27 mouse cellular contexts compared by ENCODE assay signal in genomic region chr7:111880067-111880675, GRCm38 (mm10).
DNase-seq lines count a peak whose midpoint lies in the region; ATAC-seq and TF ChIP-seq lines count a peak whose summit lies in the region.
"Had no signal": no experiment of that assay in that cellular context is flagged by ENCODE, and none has a peak within 500 bp of the region (broad histone marks: within the 10 kb centered on the region; RNA-seq: fewer than 3 reads in every experiment).

No protein-coding gene starts in this region.

- H3K27ac ChIP-seq in heart, embryonic 15.5 days: peak overlapping the region; percentile 34; the same call in 1 of the 2 replicates
- H3K27ac ChIP-seq in lung, embryonic 14.5 days (ENCODE audit: low read depth): no peak overlapping the region
- H3K27ac ChIP-seq in embryonic fibroblast, embryonic 13.5 days (ENCODE audit: insufficient read depth, low read length): peak overlapping the region; percentile 97
- H3K27ac ChIP-seq in midbrain, postnatal 0 days (ENCODE audit: low read depth, low read length): no peak overlapping the region
- H3K27ac ChIP-seq: embryonic facial prominence, embryonic 10.5 days; embryonic facial prominence, embryonic 13.5 days; forebrain, embryonic 10.5 days; forebrain, embryonic 13.5 days; heart, adult 2 months; hindbrain, embryonic 10.5 days; hindbrain, embryonic 13.5 days; intestine, embryonic 15.5 days had no signal

- H3K4me3 ChIP-seq in heart, embryonic 15.5 days: no peak overlapping the region
- no peak overlapping the region for H3K4me3 ChIP-seq in lung, embryonic 14.5 days (ENCODE audit: low read depth, low read length)
- no peak overlapping the region for H3K4me3 ChIP-seq in lung, adult 2 months (replicated peaks; ENCODE audit: extremely low read depth, low read depth, low read length)
- no peak overlapping the region for H3K4me3 ChIP-seq in C2C12 (ENCODE audit: insufficient read depth, poor library complexity, severe bottlenecking)
- H3K4me3 ChIP-seq in embryonic fibroblast, embryonic 13.5 days (ENCODE audit: insufficient read depth, low read length): no peak overlapping the region
- H3K4me3 ChIP-seq in midbrain, postnatal 0 days (ENCODE audit: low read depth, low read length): no peak overlapping the region
- H3K4me3 ChIP-seq: embryonic facial prominence, embryonic 10.5 days; embryonic facial prominence, embryonic 13.5 days; forebrain, embryonic 10.5 days; forebrain, embryonic 13.5 days; heart, adult 2 months; hindbrain, embryonic 10.5 days; hindbrain, embryonic 13.5 days; intestine, embryonic 15.5 days had no signal

- no peaks in the 10 kb centered on the region for H3K9me3 ChIP-seq in heart, embryonic 15.5 days (replicated peaks)
- H3K9me3 ChIP-seq in lung, embryonic 14.5 days (ENCODE audit: low read depth, low read length): no peaks in the 10 kb centered on the region
- H3K9me3 ChIP-seq in midbrain, postnatal 0 days (ENCODE audit: low read length): no peaks in the 10 kb centered on the region
- H3K9me3 ChIP-seq: embryonic facial prominence, embryonic 10.5 days; embryonic facial prominence, embryonic 13.5 days; forebrain, embryonic 10.5 days; forebrain, embryonic 13.5 days; G1E; hindbrain, embryonic 10.5 days; hindbrain, embryonic 13.5 days; intestine, embryonic 15.5 days had no signal

- no peak overlapping the region for H3K9ac ChIP-seq in heart, embryonic 15.5 days
- H3K9ac ChIP-seq in lung, embryonic 14.5 days: no peak overlapping the region
- H3K9ac ChIP-seq in midbrain, postnatal 0 days (replicated peaks; ENCODE audit: low read length, poor library complexity, severe bottlenecking): no peak overlapping the region
- H3K9ac ChIP-seq: embryonic facial prominence, embryonic 13.5 days; forebrain, embryonic 13.5 days; hindbrain, embryonic 13.5 days; intestine, embryonic 15.5 days had no signal

- H3K79me3 ChIP-seq in C2C12 (ENCODE audit: low read depth): no peaks in the 10 kb centered on the region

- ATAC-seq in heart, embryonic 15.5 days (replicated peaks; ENCODE audit: insufficient number of reproducible peaks, insufficient read depth, low FRiP score, low read depth): no peak
- peak; percentile 73 for ATAC-seq in lung, embryonic 14.5 days (ENCODE audit: insufficient read depth)
- no peak for ATAC-seq in midbrain, postnatal 0 days (ENCODE audit: low FRiP score)
- ATAC-seq: forebrain, embryonic 13.5 days; forebrain, embryonic 16.5 days; hindbrain, embryonic 16.5 days; intestine, embryonic 15.5 days had no signal

- no peaks in the 10 kb centered on the region for H3K27me3 ChIP-seq in heart, embryonic 15.5 days
- no peaks in the 10 kb centered on the region for H3K27me3 ChIP-seq in lung, embryonic 14.5 days (ENCODE audit: insufficient read depth, low read length)
- H3K27me3 ChIP-seq in C2C12 (ENCODE audit: control insufficient read depth, insufficient read depth, insufficient read length): no peaks in the 10 kb centered on the region
- H3K27me3 ChIP-seq in midbrain, postnatal 0 days (ENCODE audit: insufficient read depth, low read length): no peaks in the 10 kb centered on the region
- H3K27me3 ChIP-seq: embryonic facial prominence, embryonic 13.5 days; forebrain, embryonic 13.5 days; hindbrain, embryonic 13.5 days; intestine, embryonic 15.5 days had no signal

- H3K36me3 ChIP-seq in heart, embryonic 15.5 days: no peaks in the 10 kb centered on the region
- no peaks in the 10 kb centered on the region for H3K36me3 ChIP-seq in lung, embryonic 14.5 days (ENCODE audit: insufficient read depth)
- H3K36me3 ChIP-seq in C2C12 (ENCODE audit: control insufficient read depth, insufficient read depth): no peaks in the 10 kb centered on the region
- no peaks in the 10 kb centered on the region for H3K36me3 ChIP-seq in midbrain, postnatal 0 days (ENCODE audit: insufficient read depth, low read length)
- H3K36me3 ChIP-seq: embryonic facial prominence, embryonic 10.5 days; embryonic facial prominence, embryonic 13.5 days; forebrain, embryonic 10.5 days; G1E; hindbrain, embryonic 10.5 days; hindbrain, embryonic 13.5 days; intestine, embryonic 15.5 days had no signal

- DNase-seq in heart, adult 8-10 months (ENCODE audit: low spot score): no peak
- peak; percentile 49 for DNase-seq in lung, embryonic 14.5 days
- DNase-seq in lung, adult 2 months: no peak
- DNase-seq in midbrain, postnatal 0 days (ENCODE audit: low spot score): no peak
- no peak for DNase-seq in ovary, postnatal 36 days (ENCODE audit: low spot score)
- DNase-seq: adrenal gland, adult 8-10 months; adrenal gland, postnatal 25 days; cerebellum, adult 18-20 months; cerebellum, adult 9-10 months; cerebellum, postnatal 14 days; gastrocnemius, postnatal 10 days; gastrocnemius, postnatal 36 days; heart, adult 2 months; kidney, adult 11 months had no signal

- H3ac ChIP-seq in C2C12 (ENCODE audit: control insufficient read depth, insufficient read length, low read depth): no peak overlapping the region

- H3K79me2 ChIP-seq in C2C12 (ENCODE audit: control insufficient read depth, insufficient read depth): no peaks in the 10 kb centered on the region

- H3K4me1 ChIP-seq in heart, embryonic 15.5 days (replicated peaks): peaks cover 4% of the 10 kb centered on the region; the same call in 1 of the 2 replicates
- no peaks in the 10 kb centered on the region for H3K4me1 ChIP-seq in lung, embryonic 14.5 days (ENCODE audit: insufficient read depth)
- H3K4me1 ChIP-seq in lung, adult 2 months (ENCODE audit: control insufficient read depth, insufficient read depth, low read length): no peaks in the 10 kb centered on the region
- H3K4me1 ChIP-seq in embryonic fibroblast, embryonic 13.5 days (ENCODE audit: control insufficient read depth, insufficient read depth, low read length): peaks cover 19% of the 10 kb centered on the region
- H3K4me1 ChIP-seq in midbrain, postnatal 0 days (ENCODE audit: insufficient read depth, low read length): no peaks in the 10 kb centered on the region
- H3K4me1 ChIP-seq: forebrain, embryonic 13.5 days; hindbrain, embryonic 10.5 days; hindbrain, embryonic 13.5 days; intestine, embryonic 15.5 days had no signal

- WGBS in heart, embryonic 15.5 days: 65% methylated on average over 4 of the region's 4 CpGs
- 59% methylated on average over 4 of the region's 4 CpGs for WGBS in lung, embryonic 14.5 days
- 73% methylated on average over 4 of the region's 4 CpGs for WGBS in lung, adult 2 months
- WGBS in midbrain, postnatal 0 days: 91% methylated on average over 4 of the region's 4 CpGs

- no peak for TF ChIP-seq POLR2A in lung, adult 2 months (IDR thresholded peaks at IDR 0.05; ENCODE audit: borderline replicate concordance, extremely low read depth, low read depth, low read length)
- TF ChIP-seq POLR2A in embryonic fibroblast, embryonic 13.5 days (IDR thresholded peaks at IDR 0.05; ENCODE audit: low read depth, low read length): no peak

- no peak for TF ChIP-seq CTCF in lung, embryonic 14.5 days (IDR thresholded peaks at IDR 0.05; ENCODE audit: low read depth)
- no peak for TF ChIP-seq CTCF in lung, adult 2 months (IDR thresholded peaks at IDR 0.05; ENCODE audit: insufficient read depth, low read length)
- TF ChIP-seq CTCF in C2C12 (IDR thresholded peaks at IDR 0.05; ENCODE audit: control insufficient read depth, insufficient read depth, insufficient read length): no peak
- TF ChIP-seq CTCF in embryonic fibroblast, embryonic 13.5 days (IDR thresholded peaks at IDR 0.05; ENCODE audit: borderline replicate concordance, insufficient read depth, low read length): no peak
- TF ChIP-seq CTCF in midbrain, postnatal 0 days (IDR thresholded peaks at IDR 0.05): no peak

- H3K4me2 ChIP-seq in heart, embryonic 15.5 days: no peak overlapping the region
- H3K4me2 ChIP-seq in lung, embryonic 14.5 days: no peak overlapping the region
- H3K4me2 ChIP-seq in midbrain, postnatal 0 days (ENCODE audit: low read depth, low read length, poor library complexity, severe bottlenecking): no peak overlapping the region
- H3K4me2 ChIP-seq: embryonic facial prominence, embryonic 13.5 days; forebrain, embryonic 13.5 days; hindbrain, embryonic 13.5 days; intestine, embryonic 15.5 days had no signal

TF ChIP-seq in C2C12, 6 proteins besides CTCF, POLR2A, EP300 and RAD21:
- TF ChIP-seq MYOG (IDR thresholded peaks at IDR 0.05; ENCODE audit: control insufficient read depth, extremely low read depth, insufficient read length) (no peak), FOSL1 (IDR thresholded peaks at IDR 0.05; ENCODE audit: insufficient read depth, low read length, poor library complexity, severe bottlenecking) (no peak), USF1 (IDR thresholded peaks at IDR 0.05; ENCODE audit: low read depth) (peak; percentile 62), CEBPB (IDR thresholded peaks at IDR 0.05; ENCODE audit: low read depth) (no peak)

Comparison
In these comparisons a context has a peak if more than half of its experiments do, and no peak if none do; other contexts are left out.
1. H3K27ac ChIP-seq: peak in heart, embryonic 15.5 days (single experiment) and embryonic fibroblast, embryonic 13.5 days (single experiment); none in lung, embryonic 14.5 days (single experiment) and midbrain, postnatal 0 days (single experiment).